Mouse (Mus musculus): ENCODE measurements at regions not wholly inside any gene's neighbourhood (a gene's known extent, or its start where the extent isn't known, plus 50 kb on each side); places are given as distances from the start of the nearest gene placed in this dataset.

DNA sequence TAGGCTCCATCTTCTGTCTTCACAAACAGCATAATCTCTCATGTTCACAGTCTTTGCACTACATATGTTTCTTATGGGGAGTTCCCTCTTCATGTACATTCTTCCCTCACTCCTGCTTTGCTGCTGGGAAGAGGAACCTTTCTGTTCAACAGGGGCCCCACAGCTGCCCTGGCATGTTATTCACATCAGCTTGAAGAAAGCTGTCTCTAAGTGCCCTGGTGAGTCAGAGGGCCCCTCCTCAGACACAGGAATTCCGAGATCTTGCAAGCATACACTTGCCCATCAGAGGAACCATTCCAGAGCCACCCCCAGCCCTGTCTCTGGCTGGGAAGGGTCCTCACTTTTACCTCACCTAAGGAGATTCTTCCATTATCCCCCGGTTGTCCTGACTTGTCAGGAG is 151.9 kb upstream of the Camk1g start:
- H3K27ac ChIP-seq (ENCODE audit: insufficient read depth, low read length) = no peak overlapping the region
- no peak overlapping the region for H3K4me3 ChIP-seq (ENCODE audit: insufficient read depth, low read length)
- no peaks in the 10 kb centered on the region for H3K4me1 ChIP-seq (ENCODE audit: control insufficient read depth, insufficient read depth, low read length)
- no peak for TF ChIP-seq POLR2A (IDR thresholded peaks at IDR 0.05; ENCODE audit: extremely low read depth, insufficient read depth, low read length)
- TF ChIP-seq CTCF (IDR thresholded peaks at IDR 0.05; ENCODE audit: extremely low read depth, insufficient read depth, low read length) = no peak

DNA sequence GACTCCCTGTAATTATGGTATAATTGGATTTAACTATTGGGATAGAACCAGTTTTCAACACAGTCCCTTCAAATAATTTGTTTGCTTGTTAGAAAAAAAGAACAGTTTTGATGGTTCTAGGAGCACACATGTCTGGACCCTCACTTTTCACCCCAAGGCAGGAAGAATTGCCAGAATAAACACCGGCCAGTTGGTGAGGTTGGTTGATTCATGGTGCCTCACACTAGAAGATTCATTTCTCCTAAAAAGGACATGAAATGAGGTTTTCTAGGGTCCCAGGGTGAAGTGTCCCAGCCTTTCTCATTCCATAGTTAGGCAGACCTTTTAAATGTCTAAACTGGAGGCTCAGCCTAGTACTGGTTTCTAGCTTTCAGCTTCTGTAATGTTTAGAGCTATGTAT is 148.7 kb upstream of the Camk1g start:
- TF ChIP-seq POLR2A (IDR thresholded peaks at IDR 0.05; ENCODE audit: extremely low read depth, insufficient read depth, low read length) (no peak), CTCF (IDR thresholded peaks at IDR 0.05; ENCODE audit: extremely low read depth, insufficient read depth, low read length) (no peak)
- Histone ChIP-seq H3K4me3 (ENCODE audit: insufficient read depth, low read length) (no peak overlapping the region), H3K4me1 (ENCODE audit: control insufficient read depth, insufficient read depth, low read length) (no peaks in the 10 kb centered on the region), H3K27ac (ENCODE audit: insufficient read depth, low read length) (no peak overlapping the region)

DNA sequence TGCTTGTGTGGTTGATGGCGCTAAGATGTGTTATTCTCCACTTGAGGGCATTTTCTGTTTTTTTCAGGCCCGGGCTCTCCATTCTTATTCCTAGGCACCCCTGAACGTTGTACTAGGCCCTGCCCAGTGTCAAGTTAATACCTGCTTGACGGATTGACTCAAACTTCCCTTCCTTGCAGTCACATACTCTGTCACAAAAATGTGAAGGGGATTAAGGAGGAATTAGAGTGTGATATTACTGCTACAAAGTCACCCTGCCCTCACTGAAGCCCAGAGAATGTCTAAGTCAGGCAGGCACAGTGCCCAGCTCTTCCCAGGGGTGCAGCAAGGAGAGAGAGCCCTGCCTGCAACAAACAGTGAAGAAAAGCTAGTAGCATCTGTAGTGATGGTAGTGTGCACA is 147.9 kb upstream of the Camk1g start:
- H3K4me3 ChIP-seq (ENCODE audit: insufficient read depth, low read length) = no peak overlapping the region
- TF ChIP-seq CTCF (IDR thresholded peaks at IDR 0.05; ENCODE audit: extremely low read depth, insufficient read depth, low read length) (no peak), POLR2A (IDR thresholded peaks at IDR 0.05; ENCODE audit: extremely low read depth, insufficient read depth, low read length) (no peak)
- H3K27ac ChIP-seq (ENCODE audit: insufficient read depth, low read length) = no peak overlapping the region
- no peaks in the 10 kb centered on the region for H3K4me1 ChIP-seq (ENCODE audit: control insufficient read depth, insufficient read depth, low read length)

DNA sequence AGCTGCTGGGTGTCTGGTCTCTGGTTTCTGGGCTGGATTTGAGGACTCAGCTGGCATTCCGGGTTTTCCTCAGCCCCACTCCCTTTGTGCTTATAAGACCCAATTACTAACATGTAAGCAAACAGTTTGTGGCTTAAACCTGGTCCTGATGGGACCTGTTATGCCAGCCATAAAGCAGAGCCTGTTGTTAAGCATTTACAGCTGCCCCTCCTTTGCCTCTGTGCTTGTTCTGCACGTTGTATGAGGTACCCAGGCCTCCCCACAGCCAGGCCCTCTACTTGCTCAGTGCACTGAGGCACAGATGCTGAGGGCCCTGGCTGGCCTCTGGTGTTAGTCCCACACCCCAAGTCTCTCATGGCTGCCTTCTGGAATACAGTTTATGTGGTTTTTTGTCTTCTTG is 147.2 kb upstream of the Camk1g start:
- no peaks in the 10 kb centered on the region for H3K4me1 ChIP-seq (ENCODE audit: control insufficient read depth, insufficient read depth, low read length)
- no peak overlapping the region for H3K27ac ChIP-seq (ENCODE audit: insufficient read depth, low read length)
- TF ChIP-seq POLR2A (IDR thresholded peaks at IDR 0.05; ENCODE audit: extremely low read depth, insufficient read depth, low read length) (no peak), CTCF (IDR thresholded peaks at IDR 0.05; ENCODE audit: extremely low read depth, insufficient read depth, low read length) (no peak)
- H3K4me3 ChIP-seq (ENCODE audit: insufficient read depth, low read length) = no peak overlapping the region

DNA sequence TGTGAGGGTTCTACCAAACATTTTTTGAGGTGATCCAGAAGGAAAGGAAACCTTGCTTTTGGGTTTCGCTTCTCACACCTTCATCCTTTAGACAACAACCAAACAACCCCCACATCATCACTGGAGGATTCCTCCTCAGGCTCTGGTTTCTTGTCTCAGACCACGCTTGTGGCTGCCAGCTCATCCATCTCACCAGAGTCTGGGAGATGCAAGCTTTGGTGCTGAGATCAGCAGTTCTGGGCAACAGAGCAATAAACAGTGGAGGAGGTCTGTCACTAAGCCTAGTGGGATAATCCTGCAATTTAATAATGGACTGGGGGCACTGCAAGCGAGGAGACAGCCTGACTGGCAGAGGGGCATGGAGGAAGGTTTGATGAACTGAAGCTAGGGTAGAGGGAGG is 146.3 kb upstream of the Camk1g start:
- Histone ChIP-seq H3K27ac (ENCODE audit: insufficient read depth, low read length) (no peak overlapping the region), H3K4me1 (ENCODE audit: control insufficient read depth, insufficient read depth, low read length) (no peaks in the 10 kb centered on the region), H3K4me3 (ENCODE audit: insufficient read depth, low read length) (no peak overlapping the region)
- TF ChIP-seq CTCF (IDR thresholded peaks at IDR 0.05; ENCODE audit: extremely low read depth, insufficient read depth, low read length) (no peak), POLR2A (IDR thresholded peaks at IDR 0.05; ENCODE audit: extremely low read depth, insufficient read depth, low read length) (no peak)

DNA sequence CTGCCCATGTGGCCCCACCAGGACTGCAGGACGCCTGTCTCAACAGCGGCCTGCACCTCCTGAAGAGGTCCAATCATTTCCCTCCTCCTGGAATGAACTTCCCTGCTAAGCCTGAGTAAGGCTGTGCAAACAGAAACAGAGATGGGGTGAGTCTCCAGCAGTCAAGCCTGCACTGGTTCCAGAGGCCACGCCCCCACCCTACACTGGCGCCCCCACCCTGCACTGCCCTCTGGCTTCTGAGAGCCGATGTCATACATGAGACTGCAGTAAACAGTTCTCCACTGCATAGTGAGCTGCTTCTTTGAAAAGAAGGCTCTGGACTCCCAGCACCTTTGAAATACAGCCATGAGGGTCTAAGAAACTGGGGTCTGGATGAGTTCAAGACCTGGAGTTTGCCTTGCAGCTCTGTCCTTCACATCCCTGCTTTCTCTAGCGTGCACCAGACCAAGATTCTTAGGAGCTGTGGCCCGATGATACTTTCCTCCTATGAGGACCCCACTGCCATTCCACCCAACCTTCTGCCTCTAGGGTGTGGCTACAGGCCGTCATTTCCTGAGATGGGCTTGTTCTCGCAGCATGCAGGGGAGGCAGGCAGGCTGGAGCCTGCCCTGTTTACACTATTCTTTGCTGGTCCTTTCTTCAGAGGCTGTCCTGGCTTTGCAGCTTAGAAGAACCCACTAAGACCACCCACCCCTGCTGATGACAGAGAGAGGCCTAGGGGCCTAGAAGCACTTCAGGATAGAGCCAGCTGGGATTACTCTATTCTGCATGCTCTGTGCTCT is 144.0 kb upstream of the Camk1g start:
- H3K27ac ChIP-seq (ENCODE audit: insufficient read depth, low read length) = no peak overlapping the region
- 0 out of 2 replicates have a peak, but pooled peaks cover 2% of the 10 kb centered on the region for H3K4me1 ChIP-seq (ENCODE audit: control insufficient read depth, insufficient read depth, low read length)
- TF ChIP-seq CTCF (IDR thresholded peaks at IDR 0.05; ENCODE audit: extremely low read depth, insufficient read depth, low read length) (no peak), POLR2A (IDR thresholded peaks at IDR 0.05; ENCODE audit: extremely low read depth, insufficient read depth, low read length) (no peak)
- H3K4me3 ChIP-seq (ENCODE audit: insufficient read depth, low read length) = no peak overlapping the region

DNA sequence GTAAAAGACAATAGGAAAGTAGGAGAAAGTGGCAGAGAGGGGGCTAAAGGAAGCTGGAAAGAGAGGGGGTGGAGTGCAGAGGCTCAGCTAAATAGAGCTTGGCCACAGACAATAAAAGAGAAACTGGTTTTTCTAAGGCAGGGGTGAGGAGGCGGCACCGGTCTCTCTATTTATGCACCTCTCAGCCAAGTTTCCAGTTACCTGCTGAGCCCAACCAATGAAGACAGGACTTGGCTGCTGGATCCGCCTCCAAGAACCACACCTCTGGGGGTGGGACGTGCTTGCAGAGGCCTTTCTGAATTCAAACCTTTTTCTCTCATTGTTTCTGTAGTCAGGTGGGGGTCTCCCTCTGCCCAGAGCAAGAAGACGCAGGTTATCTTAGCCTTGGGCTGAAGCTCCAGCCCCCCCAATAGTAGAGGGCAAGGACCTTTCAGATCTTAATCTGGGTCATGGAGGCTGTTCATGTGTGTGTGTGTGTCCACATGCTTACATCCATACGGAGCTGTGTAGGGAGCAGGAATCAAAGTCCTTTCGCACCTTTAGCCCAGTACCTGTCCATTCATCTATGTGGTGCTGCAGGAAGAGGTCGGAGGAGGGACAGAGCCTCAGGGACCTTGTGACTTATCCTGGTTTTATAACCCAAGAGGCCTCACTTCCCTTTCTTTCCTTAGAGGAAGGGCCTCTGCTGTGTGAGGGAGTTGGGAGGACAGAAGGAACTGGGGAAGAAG is 140.1 kb upstream of the Camk1g start:
- Histone ChIP-seq H3K4me3 (ENCODE audit: insufficient read depth, low read length) (no peak overlapping the region), H3K4me1 (ENCODE audit: control insufficient read depth, insufficient read depth, low read length) (peaks cover 4% of the 10 kb centered on the region; the same call in 1 of the 2 replicates), H3K27ac (ENCODE audit: insufficient read depth, low read length) (no peak overlapping the region)
- TF ChIP-seq CTCF (IDR thresholded peaks at IDR 0.05; ENCODE audit: extremely low read depth, insufficient read depth, low read length) (no peak), POLR2A (IDR thresholded peaks at IDR 0.05; ENCODE audit: extremely low read depth, insufficient read depth, low read length) (no peak)

DNA sequence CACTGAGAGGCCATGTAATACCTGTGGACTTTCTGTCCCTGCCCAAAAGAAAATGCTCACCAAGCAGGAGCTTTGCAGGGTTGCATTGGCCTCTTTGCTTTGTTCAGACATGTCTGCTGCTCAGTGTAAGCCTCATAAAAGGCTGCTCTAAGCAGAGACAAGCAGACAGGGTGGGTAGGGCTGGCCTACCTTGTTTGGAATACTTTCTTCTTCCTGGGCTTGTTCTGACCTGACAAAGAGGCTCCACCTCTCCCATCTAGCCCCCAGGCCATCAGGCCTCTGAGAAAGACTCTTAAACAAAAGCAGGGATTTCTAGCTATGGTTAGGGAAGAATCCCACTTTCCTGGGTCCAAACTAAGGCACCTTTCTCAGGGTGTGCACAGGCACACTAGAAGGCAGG is 138.2 kb upstream of the Camk1g start:
- no peak overlapping the region for H3K27ac ChIP-seq (ENCODE audit: insufficient read depth, low read length)
- no peak overlapping the region for H3K4me3 ChIP-seq (ENCODE audit: insufficient read depth, low read length)
- H3K4me1 ChIP-seq (ENCODE audit: control insufficient read depth, insufficient read depth, low read length) = peaks cover 4% of the 10 kb centered on the region; the same call in 1 of the 2 replicates
- TF ChIP-seq POLR2A (IDR thresholded peaks at IDR 0.05; ENCODE audit: extremely low read depth, insufficient read depth, low read length) = no peak
- no peak for TF ChIP-seq CTCF (IDR thresholded peaks at IDR 0.05; ENCODE audit: extremely low read depth, insufficient read depth, low read length)

DNA sequence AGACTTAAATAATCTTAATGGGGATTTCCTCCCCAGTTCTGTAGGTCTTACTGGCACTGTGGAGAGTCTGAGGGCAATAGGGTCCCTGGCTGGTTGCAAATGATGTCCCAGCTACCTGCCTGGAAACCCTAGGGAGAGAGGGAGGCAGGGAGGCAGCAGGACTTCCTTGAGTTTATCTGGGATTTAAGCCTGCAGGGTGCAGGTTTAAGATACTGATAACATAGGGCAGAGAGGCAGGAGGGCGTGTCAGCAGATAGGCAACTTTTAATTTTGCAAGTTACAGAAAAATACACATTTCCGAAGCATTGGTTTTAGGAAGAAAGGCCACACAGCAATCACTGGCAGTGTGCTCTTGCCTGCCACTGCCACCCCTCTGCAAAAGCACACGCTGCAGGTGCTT is 136.9 kb upstream of the Camk1g start:
- TF ChIP-seq POLR2A (IDR thresholded peaks at IDR 0.05; ENCODE audit: extremely low read depth, insufficient read depth, low read length) (no peak), CTCF (IDR thresholded peaks at IDR 0.05; ENCODE audit: extremely low read depth, insufficient read depth, low read length) (no peak)
- H3K27ac ChIP-seq (ENCODE audit: insufficient read depth, low read length) = no peak overlapping the region
- H3K4me3 ChIP-seq (ENCODE audit: insufficient read depth, low read length) = no peak overlapping the region

DNA sequence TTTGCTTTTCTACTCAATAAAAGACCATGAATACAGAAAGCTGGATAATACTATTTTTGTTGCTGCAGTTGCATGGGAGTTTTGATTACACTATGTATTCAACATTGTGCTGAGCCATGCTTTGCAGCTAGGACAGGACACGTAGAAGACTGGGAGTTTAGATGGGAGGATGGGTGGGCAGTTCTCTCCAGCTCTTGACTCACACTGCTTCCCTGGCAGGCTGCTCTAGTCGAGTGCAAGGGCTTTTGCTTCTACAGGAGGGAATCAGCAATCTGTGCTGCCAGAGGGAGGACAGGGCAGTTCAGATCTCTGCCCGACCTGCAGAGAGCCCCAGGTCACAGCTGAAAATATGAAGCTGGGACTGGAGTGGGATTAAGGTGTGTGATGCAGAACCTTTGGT is 135.3 kb upstream of the Camk1g start:
- Histone ChIP-seq H3K4me3 (ENCODE audit: insufficient read depth, low read length) (no peak overlapping the region), H3K4me1 (ENCODE audit: control insufficient read depth, insufficient read depth, low read length) (peaks cover 3% of the 10 kb centered on the region; the same call in 1 of the 2 replicates), H3K27ac (ENCODE audit: insufficient read depth, low read length) (no peak overlapping the region)
- no peak for TF ChIP-seq POLR2A (IDR thresholded peaks at IDR 0.05; ENCODE audit: extremely low read depth, insufficient read depth, low read length)
- TF ChIP-seq CTCF (IDR thresholded peaks at IDR 0.05; ENCODE audit: extremely low read depth, insufficient read depth, low read length) = no peak

More for the DNA sequence above, 136.9 kb upstream of the Camk1g start:
- peaks cover 4% of the 10 kb centered on the region; the same call in 1 of the 2 replicates for H3K4me1 ChIP-seq (ENCODE audit: control insufficient read depth, insufficient read depth, low read length)

All from cortical plate, adult 2 months (tissue).